Mouse (Mus musculus): Measurements from ENCODE around the gene Nde1.

The Nde1 gene

DNA sequence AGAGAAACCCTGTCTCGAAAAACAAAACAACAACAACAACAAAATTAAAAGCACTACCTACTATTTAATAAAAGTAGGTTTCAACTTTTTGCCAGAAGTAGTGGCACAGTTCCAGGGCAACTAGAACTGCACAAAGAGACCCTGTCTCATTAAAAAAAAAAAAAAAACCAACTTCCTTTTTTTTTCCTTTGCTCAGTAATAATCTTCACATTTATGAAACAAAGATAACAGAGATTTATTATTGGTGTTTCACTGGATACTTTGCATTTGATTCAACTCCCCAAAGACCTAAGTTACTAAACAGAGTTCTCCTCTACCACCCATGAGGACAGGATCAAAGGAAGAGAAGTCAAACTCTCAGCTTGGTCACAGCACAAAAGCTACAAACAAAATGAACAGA, 2.1 kb upstream of the Nde1 start:
- no peak for DNase-seq (ENCODE audit: low spot score in 2 of 2)

GRCm38 (mm10) chr16:14163731-14164130, 656 bp downstream of the Nde1 start:
- DNase-seq (ENCODE audit: low spot score in 2 of 2), result no peak

DNA sequence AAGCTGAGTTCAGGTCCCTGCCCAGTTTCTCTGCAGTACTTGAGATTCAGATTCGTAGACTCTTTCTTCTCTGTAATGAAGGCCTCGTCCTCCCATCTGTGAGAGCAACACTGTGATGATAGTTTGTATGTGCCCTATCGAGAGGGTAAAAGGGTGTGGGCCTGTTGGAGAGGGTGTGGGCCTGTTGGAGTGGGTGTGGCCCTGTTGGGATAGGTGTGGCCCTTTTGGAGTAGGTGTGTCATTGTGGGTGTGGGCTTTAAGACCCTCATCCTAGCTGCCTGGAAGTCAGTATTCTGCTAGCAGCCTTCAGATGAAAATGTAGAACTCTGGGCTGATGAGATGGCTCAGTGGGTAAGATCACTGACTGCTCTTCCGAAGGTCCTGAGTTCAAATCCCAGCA, 3.4 kb downstream of the Nde1 start:
- DNase-seq (ENCODE audit: low spot score in 2 of 2), result no peak

- DNase-seq (ENCODE audit: low spot score in 2 of 2), result no peak
These were observed 6.6 kb downstream of the Nde1 start for GRCm38 (mm10) chr16:14169706-14170105.

GRCm38 (mm10) chr16:14178041-14178440, 15.0 kb downstream of the Nde1 start:
- DNase-seq (ENCODE audit: low spot score in 2 of 2), result no peak

DNA sequence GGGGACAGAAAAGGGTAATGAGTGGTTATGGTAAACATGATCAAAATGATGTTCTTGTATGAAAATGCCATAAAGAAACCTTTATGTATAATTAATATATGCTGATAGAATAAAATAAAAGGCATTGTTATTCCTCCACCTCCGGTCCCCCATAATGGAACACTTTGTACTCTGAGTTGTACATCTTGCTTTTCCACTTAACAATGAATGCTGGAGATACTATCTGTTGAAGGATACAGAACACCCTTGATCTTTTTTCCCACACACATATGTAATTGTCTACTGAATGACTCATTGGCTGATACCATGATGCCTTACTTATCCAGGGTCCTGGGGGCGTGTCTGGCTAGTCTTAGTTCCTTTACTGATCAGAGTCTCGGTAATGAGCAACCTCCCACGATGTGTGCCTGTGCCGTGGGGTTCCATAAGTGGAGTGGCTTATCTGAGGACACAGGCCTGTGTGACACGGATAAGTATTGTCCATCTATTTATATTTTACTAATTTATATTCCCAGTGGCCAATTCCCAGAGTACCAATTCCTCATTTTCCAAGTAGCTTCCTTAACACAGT, 17.2 kb downstream of the Nde1 start:
- no peak for DNase-seq (ENCODE audit: low spot score in 2 of 2)

DNA sequence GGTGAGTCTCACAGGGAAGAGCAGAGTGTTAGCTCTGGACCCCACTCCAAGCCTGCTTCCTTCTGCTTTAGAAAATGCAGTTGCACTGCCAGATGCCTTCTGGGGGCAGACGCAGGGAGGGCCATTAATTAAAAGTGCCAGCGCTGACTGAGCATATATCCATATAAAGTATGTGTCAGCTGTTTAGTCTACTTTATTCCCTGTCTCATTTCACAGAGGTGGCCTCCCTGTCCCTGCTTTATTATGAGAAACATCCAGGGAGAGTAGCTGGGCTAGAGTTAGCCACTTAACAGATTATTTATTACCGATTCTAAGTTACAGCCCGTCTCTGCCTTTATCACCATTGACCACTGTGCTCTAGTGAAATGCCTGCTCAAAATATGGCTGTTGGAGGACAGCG, 19.3 kb downstream of the Nde1 start:
- no peak for DNase-seq (ENCODE audit: low spot score in 2 of 2)

DNA sequence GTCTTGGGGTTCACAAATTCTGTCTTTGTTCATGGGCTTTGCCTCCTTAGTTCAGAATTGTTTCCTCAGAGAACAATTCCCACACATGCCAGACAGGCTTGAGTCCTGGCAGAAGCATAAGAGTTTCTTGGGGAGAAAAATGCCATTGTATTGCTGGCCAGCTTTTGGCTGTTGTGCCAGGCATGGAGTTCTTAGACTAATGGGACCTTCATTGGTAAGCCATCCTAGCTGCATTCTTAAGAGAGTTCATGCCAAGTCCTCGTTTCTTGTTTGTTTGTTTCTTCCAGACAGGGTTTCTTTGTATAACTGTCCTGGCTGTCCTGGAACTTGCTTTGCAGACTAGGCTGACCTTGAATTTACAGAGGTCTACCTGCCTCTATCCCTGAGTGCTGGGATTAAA, 20.8 kb downstream of the Nde1 start:
- no peak for DNase-seq (ENCODE audit: low spot score in 2 of 2)

DNA sequence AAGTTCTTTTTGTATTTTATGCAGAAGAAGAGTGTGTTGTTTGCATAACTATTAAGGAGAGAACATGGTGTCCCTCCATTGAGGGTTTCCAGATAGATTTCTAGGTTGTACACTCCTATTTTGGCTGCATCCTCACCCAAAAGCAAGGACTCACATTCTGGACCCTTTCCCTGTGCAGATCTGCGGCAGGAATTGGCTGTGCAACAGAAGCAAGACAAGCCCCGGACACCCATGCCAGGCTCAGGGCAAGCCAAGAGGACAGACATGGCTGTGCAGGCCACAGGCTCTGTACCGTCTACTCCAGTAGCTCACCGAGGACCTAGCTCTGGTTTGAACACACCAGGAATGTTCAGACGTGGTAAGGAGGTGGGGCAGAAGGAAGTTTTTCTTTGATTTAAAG, 22.4 kb downstream of the Nde1 start:
- DNase-seq (ENCODE audit: low spot score in 2 of 2), result no peak

DNA sequence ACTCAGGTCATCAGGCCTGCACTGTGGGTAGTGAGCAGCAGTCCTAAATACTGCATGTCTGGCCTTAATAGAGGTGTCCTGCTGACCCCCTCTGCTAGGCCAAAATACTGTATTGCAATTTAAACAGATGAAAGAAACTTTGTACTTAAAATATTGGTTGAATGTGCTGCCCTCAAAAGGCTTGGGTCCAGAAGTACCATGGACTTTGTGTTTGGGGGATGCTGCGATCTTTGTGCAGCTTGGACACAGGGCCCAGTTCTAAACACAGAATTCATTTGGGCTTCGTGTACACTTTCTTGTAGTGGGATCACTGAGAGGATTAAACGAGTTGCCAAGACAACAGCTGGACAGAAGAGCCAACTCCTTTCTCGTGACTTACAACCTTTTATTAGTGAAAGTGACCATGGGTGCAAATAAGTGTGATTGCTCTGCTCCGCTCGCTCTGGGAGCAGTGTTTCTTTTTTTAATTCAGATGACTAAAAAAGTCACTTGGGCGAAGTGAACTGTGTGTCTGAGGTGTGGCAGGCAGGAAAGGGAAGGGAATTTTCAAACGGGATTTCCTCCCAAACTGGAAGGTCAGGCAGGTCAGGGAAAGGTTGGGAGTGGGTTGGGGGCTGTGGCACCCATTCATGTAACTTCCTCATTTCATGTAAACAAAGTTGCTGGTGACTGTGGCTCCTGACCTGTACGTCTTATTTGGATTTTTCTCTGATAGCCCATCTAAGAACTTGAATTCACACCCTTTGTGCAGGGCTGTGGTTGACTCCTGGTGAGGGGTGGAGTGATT, 31.3 kb downstream of the Nde1 start:
- no peak for DNase-seq (ENCODE audit: low spot score in 2 of 2)

GRCm38 (mm10) chr16:14195427-14195826, 32.4 kb downstream of the Nde1 start:
- DNase-seq (ENCODE audit: low spot score in 2 of 2), result peak; percentile 24 to 37

DNA sequence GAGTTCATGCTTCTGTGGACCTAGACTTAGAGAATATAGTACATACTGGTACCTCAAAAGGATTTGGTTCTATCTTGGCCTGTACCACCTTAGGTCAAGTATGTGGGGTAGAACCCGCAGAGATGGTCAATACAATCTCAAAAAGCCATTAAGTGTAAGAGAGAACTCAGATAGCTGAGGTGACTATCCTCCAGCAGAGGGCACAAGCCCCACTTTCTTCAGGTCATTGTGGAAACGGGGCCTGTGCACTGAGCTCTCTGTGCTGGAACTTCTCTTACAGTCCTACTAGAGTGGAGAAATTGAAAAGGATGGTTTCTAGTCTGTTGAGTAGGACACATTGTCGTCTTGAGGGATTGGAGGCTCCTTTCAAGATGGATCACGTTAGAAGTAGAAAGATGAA, 35.7 kb downstream of the Nde1 start:
- no peak for DNase-seq (ENCODE audit: low spot score in 2 of 2)

- DNase-seq (ENCODE audit: low spot score in 2 of 2), result peak in 1 of 2 experiments; percentile 40
These were observed 52.1 kb downstream of the Nde1 start for GRCm38 (mm10) chr16:14215156-14215555.

DNA sequence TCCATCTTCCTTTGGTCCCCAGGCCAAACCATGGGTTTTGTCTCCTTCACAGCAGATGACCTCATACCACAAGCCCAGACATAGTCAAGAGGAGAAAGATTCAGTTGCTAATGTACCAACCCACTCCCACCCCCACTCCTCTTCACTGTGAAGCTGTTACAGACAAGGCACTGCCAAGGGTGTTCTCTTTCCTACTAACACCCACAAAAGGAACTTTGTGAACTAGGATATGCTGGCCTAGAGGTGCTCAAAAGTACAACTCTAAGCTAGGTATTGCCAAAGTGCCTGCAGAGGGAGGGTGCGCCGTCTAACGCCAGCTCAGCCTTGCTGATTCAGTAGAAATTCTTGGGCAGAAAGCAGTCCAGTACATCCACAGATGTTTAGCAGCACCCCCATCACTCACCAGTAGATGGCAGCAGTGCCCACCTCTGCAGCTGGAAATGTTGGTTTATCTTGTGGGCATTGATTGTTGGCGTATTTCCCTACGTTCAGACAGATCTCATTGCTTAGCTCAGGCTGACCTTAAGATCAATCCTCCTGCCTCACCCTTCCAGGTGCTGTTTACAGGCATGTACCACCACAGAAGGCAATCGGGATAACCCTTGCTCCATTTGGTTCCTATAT, 74.1 kb downstream of the Nde1 start:
- DNase-seq (ENCODE audit: low spot score in 2 of 2), result peak; percentile 35 to 47

DNA sequence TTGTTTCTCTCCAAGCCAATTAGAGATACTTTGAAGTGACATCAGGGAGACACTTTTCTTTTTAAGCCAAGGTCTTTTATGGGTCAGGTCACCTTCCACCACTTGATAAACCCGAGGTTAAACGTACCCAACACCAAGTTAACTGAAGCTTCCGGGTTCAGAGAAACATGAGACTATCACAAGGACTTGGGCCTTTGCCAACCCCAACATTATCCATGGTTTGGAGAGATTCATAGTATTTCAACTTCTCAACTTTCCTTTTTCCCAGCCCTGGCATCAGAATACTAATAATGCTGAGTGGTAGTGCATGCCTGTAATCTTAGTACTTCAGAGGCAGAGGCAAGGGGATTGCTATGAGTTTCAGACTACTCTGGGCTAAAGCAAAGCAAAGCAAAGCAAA, 79.0 kb downstream of the Nde1 start:
- no peak for DNase-seq (ENCODE audit: low spot score in 2 of 2)
